Mouse (Mus musculus): ENCODE results near the gene Wdr70. TPM values are rescaled to one million over a fixed set of nuclear protein-coding genes. Genes with fewer than 3 reads are reported as not detected.

The Wdr70 gene
- polyA plus RNA-seq, 1 experiment from 2014 or later: 54.9 TPM

- H3K4me1 ChIP-seq: no peaks in the 10 kb centered on the region
- H3K36me3 ChIP-seq: 0 out of 2 replicates have a peak, but pooled peaks cover 13% of the 10 kb centered on the region
- H3K4me3 ChIP-seq: no peak overlapping the region
- no peak for ATAC-seq (ENCODE audit: insufficient number of reproducible peaks, low FRiP score, low TSS enrichment, low read depth)
- no peaks in the 10 kb centered on the region for H3K9me3 ChIP-seq
- H3K4me2 ChIP-seq: no peak overlapping the region
- no peaks in the 10 kb centered on the region for H3K27me3 ChIP-seq
- WGBS: 77% methylated on average over 7 of the region's 7 CpGs
- H3K9ac ChIP-seq: no peak overlapping the region
- no peak overlapping the region for H3K27ac ChIP-seq
Measured at GRCm38 (mm10) chr15:7879956-7880355, 219.1 kb downstream of the Wdr70 start.

- H3K4me1 ChIP-seq: no peaks in the 10 kb centered on the region
- H3K4me2 ChIP-seq: no peak overlapping the region
- 0 out of 2 replicates have a peak, but pooled peaks cover 8% of the 10 kb centered on the region for H3K36me3 ChIP-seq
- no peak overlapping the region for H3K4me3 ChIP-seq
- no peak overlapping the region for H3K27ac ChIP-seq
- no peaks in the 10 kb centered on the region for H3K9me3 ChIP-seq
- ATAC-seq (ENCODE audit: insufficient number of reproducible peaks, low FRiP score, low TSS enrichment, low read depth): no peak
- whole genome bisulfite sequencing: 84% methylated on average over 10 of the region's 10 CpGs
- H3K9ac ChIP-seq: no peak overlapping the region
- no peaks in the 10 kb centered on the region for H3K27me3 ChIP-seq
Measured at GRCm38 (mm10) chr15:7878861-7879260, 220.1 kb downstream of the Wdr70 start.

- Histone ChIP-seq H3K9me3 (no peaks in the 10 kb centered on the region), H3K4me1 (no peaks in the 10 kb centered on the region), H3K27ac (no peak overlapping the region), H3K4me2 (no peak overlapping the region), H3K27me3 (no peaks in the 10 kb centered on the region), H3K36me3 (0 out of 2 replicates have a peak, but pooled peaks cover 8% of the 10 kb centered on the region), H3K4me3 (no peak overlapping the region), H3K9ac (no peak overlapping the region)
- 75% methylated on average over 22 of the region's 22 CpGs for WGBS
- ATAC-seq (ENCODE audit: insufficient number of reproducible peaks, low FRiP score, low TSS enrichment, low read depth): no peak
Measured at GRCm38 (mm10) chr15:7877560-7878467, 221.2 kb downstream of the Wdr70 start.

- Histone ChIP-seq H3K9ac (no peak overlapping the region), H3K4me3 (no peak overlapping the region), H3K27me3 (no peaks in the 10 kb centered on the region), H3K4me1 (no peaks in the 10 kb centered on the region), H3K36me3 (no peaks in the 10 kb centered on the region), H3K9me3 (no peaks in the 10 kb centered on the region), H3K27ac (no peak overlapping the region), H3K4me2 (no peak overlapping the region)
- no peak for ATAC-seq (ENCODE audit: insufficient number of reproducible peaks, low FRiP score, low TSS enrichment, low read depth)
- 71% methylated on average over 6 of the region's 6 CpGs for WGBS
Measured at GRCm38 (mm10) chr15:7875879-7876278, 223.1 kb downstream of the Wdr70 start.

- Histone ChIP-seq H3K27ac (no peak overlapping the region), H3K4me3 (no peak overlapping the region), H3K9me3 (no peaks in the 10 kb centered on the region), H3K36me3 (no peaks in the 10 kb centered on the region), H3K9ac (no peak overlapping the region), H3K4me2 (no peak overlapping the region), H3K27me3 (no peaks in the 10 kb centered on the region), H3K4me1 (no peaks in the 10 kb centered on the region)
- WGBS: 43% methylated on average over 5 of the region's 5 CpGs
- ATAC-seq (ENCODE audit: insufficient number of reproducible peaks, low FRiP score, low TSS enrichment, low read depth): no peak
Measured at GRCm38 (mm10) chr15:7872473-7872872, 226.5 kb downstream of the Wdr70 start.

- Histone ChIP-seq H3K4me2 (no peak overlapping the region), H3K4me3 (no peak overlapping the region), H3K27me3 (no peaks in the 10 kb centered on the region), H3K9ac (no peak overlapping the region), H3K9me3 (no peaks in the 10 kb centered on the region), H3K4me1 (no peaks in the 10 kb centered on the region), H3K27ac (no peak overlapping the region), H3K36me3 (no peaks in the 10 kb centered on the region)
- ATAC-seq (ENCODE audit: insufficient number of reproducible peaks, low FRiP score, low TSS enrichment, low read depth): no peak
- 85% methylated on average over 3 of the region's 3 CpGs for WGBS
Measured at GRCm38 (mm10) chr15:7865305-7865704, 233.7 kb downstream of the Wdr70 start.

GRCm38 (mm10) chr15:7863328-7863727 lies 235.7 kb downstream of the Wdr70 start:
- H3K27me3 ChIP-seq: no peaks in the 10 kb centered on the region
- ATAC-seq (ENCODE audit: insufficient number of reproducible peaks, low FRiP score, low TSS enrichment, low read depth): no peak
- H3K27ac ChIP-seq: no peak overlapping the region
- H3K4me1 ChIP-seq: no peaks in the 10 kb centered on the region
- H3K4me3 ChIP-seq: no peak overlapping the region
- no peak overlapping the region for H3K4me2 ChIP-seq
- no peak overlapping the region for H3K9ac ChIP-seq
- WGBS: 67% methylated on average over 5 of the region's 5 CpGs
- no peaks in the 10 kb centered on the region for H3K36me3 ChIP-seq
- H3K9me3 ChIP-seq: no peaks in the 10 kb centered on the region

GRCm38 (mm10) chr15:7862890-7863289 lies 236.1 kb downstream of the Wdr70 start:
- Histone ChIP-seq H3K9ac (no peak overlapping the region), H3K4me2 (no peak overlapping the region)
- 76% methylated on average over 5 of the region's 5 CpGs for WGBS

GRCm38 (mm10) chr15:7858841-7859240 lies 240.2 kb downstream of the Wdr70 start:
- Histone ChIP-seq H3K36me3 (no peaks in the 10 kb centered on the region), H3K4me1 (no peaks in the 10 kb centered on the region), H3K9ac (no peak overlapping the region), H3K27me3 (no peaks in the 10 kb centered on the region), H3K4me3 (no peak overlapping the region), H3K4me2 (no peak overlapping the region), H3K9me3 (no peaks in the 10 kb centered on the region), H3K27ac (no peak overlapping the region)
- no peak for ATAC-seq (ENCODE audit: insufficient number of reproducible peaks, low FRiP score, low TSS enrichment, low read depth)
- WGBS: 80% methylated on average over 5 of the region's 5 CpGs

More at GRCm38 (mm10) chr15:7862890-7863289, 236.1 kb downstream of the Wdr70 start:
- no peak overlapping the region for H3K27ac ChIP-seq
- H3K9me3 ChIP-seq: no peaks in the 10 kb centered on the region
- H3K4me1 ChIP-seq: no peaks in the 10 kb centered on the region
- no peaks in the 10 kb centered on the region for H3K27me3 ChIP-seq
- H3K4me3 ChIP-seq: no peak overlapping the region
- H3K36me3 ChIP-seq: no peaks in the 10 kb centered on the region
- no peak for ATAC-seq (ENCODE audit: insufficient number of reproducible peaks, low FRiP score, low TSS enrichment, low read depth)

- H3K4me1 ChIP-seq: no peaks in the 10 kb centered on the region
- no peak overlapping the region for H3K27ac ChIP-seq
- H3K9me3 ChIP-seq: no peaks in the 10 kb centered on the region
- ATAC-seq (ENCODE audit: insufficient number of reproducible peaks, low FRiP score, low TSS enrichment, low read depth): no peak
- H3K36me3 ChIP-seq: no peaks in the 10 kb centered on the region
- no peak overlapping the region for H3K9ac ChIP-seq
- H3K4me3 ChIP-seq: no peak overlapping the region
- WGBS: 73% methylated on average over 13 of the region's 13 CpGs
- H3K27me3 ChIP-seq: no peaks in the 10 kb centered on the region
- no peak overlapping the region for H3K4me2 ChIP-seq
Measured at GRCm38 (mm10) chr15:7857418-7857817, 241.6 kb downstream of the Wdr70 start.

GRCm38 (mm10) chr15:7842398-7842797 lies 256.6 kb downstream of the Wdr70 start:
- no peak overlapping the region for H3K9ac ChIP-seq
- no peak overlapping the region for H3K4me2 ChIP-seq
- no peaks in the 10 kb centered on the region for H3K9me3 ChIP-seq
- H3K27ac ChIP-seq: no peak overlapping the region
- H3K4me1 ChIP-seq: peaks cover 3% of the 10 kb centered on the region; the same call in 1 of the 2 replicates
- no peaks in the 10 kb centered on the region for H3K27me3 ChIP-seq
- H3K36me3 ChIP-seq: no peaks in the 10 kb centered on the region
- ATAC-seq (ENCODE audit: insufficient number of reproducible peaks, low FRiP score, low TSS enrichment, low read depth): no peak
- 85% methylated on average over 4 of the region's 4 CpGs for WGBS
- H3K4me3 ChIP-seq: no peak overlapping the region

- ATAC-seq (ENCODE audit: insufficient number of reproducible peaks, low FRiP score, low TSS enrichment, low read depth): no peak
- H3K4me2 ChIP-seq: no peak overlapping the region
- no peak overlapping the region for H3K27ac ChIP-seq
- no peak overlapping the region for H3K9ac ChIP-seq
- no peaks in the 10 kb centered on the region for H3K36me3 ChIP-seq
- no peaks in the 10 kb centered on the region for H3K27me3 ChIP-seq
- WGBS: 80% methylated on average over 1 of the region's 1 CpGs
- H3K4me3 ChIP-seq: no peak overlapping the region
- no peaks in the 10 kb centered on the region for H3K9me3 ChIP-seq
- peaks cover 3% of the 10 kb centered on the region; the same call in 1 of the 2 replicates for H3K4me1 ChIP-seq
Measured at GRCm38 (mm10) chr15:7841664-7842063, 257.3 kb downstream of the Wdr70 start.

All from limb, embryonic 15.5 days (tissue).